Mouse (Mus musculus): ENCODE data around the gene Lrpap1.

- no peak for TF ChIP-seq CTCF (IDR thresholded peaks at IDR 0.05)
- TF ChIP-seq POLR2A (IDR thresholded peaks at IDR 0.05; ENCODE audit: insufficient read depth, low read depth, low read length): no peak
- TF ChIP-seq EP300 (IDR thresholded peaks at IDR 0.05; ENCODE audit: insufficient read depth, low read depth, low read length): no peak
Observed at GRCm38 (mm10) chr5:35055076-35055475, 50.5 kb downstream of the Lrpap1 start.

All from heart, adult 2 months (tissue).